ENCODE assay signal across 8 mouse cellular contexts in the genomic region with DNA sequence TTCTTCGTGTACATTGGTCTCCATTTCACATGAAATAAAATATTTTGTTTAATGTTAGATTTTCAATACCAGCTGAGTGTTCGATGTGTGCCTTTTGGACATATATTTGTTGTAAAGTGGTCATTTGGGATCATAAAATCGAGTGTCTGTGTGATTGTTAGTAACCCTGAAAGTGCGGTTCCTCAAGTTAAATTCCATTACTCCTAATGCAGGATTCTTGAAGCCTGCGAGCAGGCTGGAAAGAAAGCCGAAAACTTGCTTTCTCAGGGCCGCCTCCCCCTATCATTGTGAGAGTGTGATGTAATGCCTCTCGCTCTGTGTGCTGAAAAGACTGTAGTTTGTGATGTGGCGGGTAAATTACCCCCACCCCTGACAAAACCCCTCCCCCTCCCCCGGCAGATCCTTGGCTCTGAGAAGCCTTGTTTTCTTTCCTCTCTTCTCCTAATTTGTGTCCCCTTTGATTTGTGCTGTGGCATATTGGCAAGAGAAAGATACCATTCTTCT.
A peak's percentile ranks its signal among the peaks of the same experiment; 100 is the strongest.
DNase-seq lines count a peak whose midpoint lies in the region; ATAC-seq and TF ChIP-seq lines count a peak whose summit lies in the region.

No protein-coding gene starts in this region.

- ATAC-seq in frontal cortex, adult (ENCODE audit: low TSS enrichment) = peak; percentile 58; the same call in 1 of the 2 replicates
- no peak for ATAC-seq in intestine, postnatal 0 days
- peak; percentile 59 for ATAC-seq in liver, embryonic 13.5 days (ENCODE audit: low read depth)
- ATAC-seq in neural tube, embryonic 12.5 days (ENCODE audit: low FRiP score, low read depth) = peak; percentile 61; the same call in 1 of the 2 replicates

- peak overlapping the region; percentile 52 for H3K4me3 ChIP-seq in intestine, postnatal 0 days (ENCODE audit: low read depth, low read length)
- H3K4me3 ChIP-seq in liver, embryonic 13.5 days (replicated peaks) = peak overlapping the region; percentile 74
- H3K4me3 ChIP-seq in neural tube, embryonic 12.5 days = peak overlapping the region; percentile 54

- H3K9me3 ChIP-seq in intestine, postnatal 0 days (ENCODE audit: control insufficient read depth) = no peaks in the 10 kb centered on the region
- no peaks in the 10 kb centered on the region for H3K9me3 ChIP-seq in liver, embryonic 13.5 days (replicated peaks)
- no peaks in the 10 kb centered on the region for H3K9me3 ChIP-seq in neural tube, embryonic 12.5 days

- H3K4me1 ChIP-seq in intestine, postnatal 0 days (replicated peaks; ENCODE audit: control insufficient read depth, insufficient read depth, low read length) = peaks cover 5% of the 10 kb centered on the region; the same call in 1 of the 2 replicates
- peaks cover 50% of the 10 kb centered on the region for H3K4me1 ChIP-seq in liver, embryonic 13.5 days (replicated peaks)
- H3K4me1 ChIP-seq in neural tube, embryonic 12.5 days = peaks cover 27% of the 10 kb centered on the region

- H3K9ac ChIP-seq in intestine, postnatal 0 days (ENCODE audit: low read depth, low read length) = peak overlapping the region; percentile 4; the same call in 1 of the 2 replicates
- H3K9ac ChIP-seq in liver, embryonic 13.5 days = peak overlapping the region; percentile 87
- H3K9ac ChIP-seq in neural tube, embryonic 12.5 days = peak overlapping the region; percentile 75

- H3K27ac ChIP-seq in intestine, postnatal 0 days (ENCODE audit: low read depth, low read length) = no peak overlapping the region
- H3K27ac ChIP-seq in liver, embryonic 13.5 days = peak overlapping the region; percentile 95
- H3K27ac ChIP-seq in neural tube, embryonic 12.5 days = no peak overlapping the region

- H3K4me2 ChIP-seq in intestine, postnatal 0 days (replicated peaks; ENCODE audit: low read depth) = peak overlapping the region; percentile 64
- peak overlapping the region; percentile 79 for H3K4me2 ChIP-seq in liver, embryonic 13.5 days
- peak overlapping the region; percentile 69 for H3K4me2 ChIP-seq in neural tube, embryonic 12.5 days (replicated peaks)

- H3K36me3 ChIP-seq in intestine, postnatal 0 days (ENCODE audit: control insufficient read depth, insufficient read depth) = no peaks in the 10 kb centered on the region
- H3K36me3 ChIP-seq in liver, embryonic 13.5 days = no peaks in the 10 kb centered on the region
- no peaks in the 10 kb centered on the region for H3K36me3 ChIP-seq in neural tube, embryonic 12.5 days

- WGBS in intestine, postnatal 0 days = 0% methylated on average over 10 of the region's 10 CpGs
- 1% methylated on average over 10 of the region's 10 CpGs for WGBS in liver, embryonic 13.5 days (ENCODE audit: insufficient replicate concordance)
- WGBS in neural tube, embryonic 12.5 days = under 1% methylated on average over 10 of the region's 10 CpGs

- H3K27me3 ChIP-seq in intestine, postnatal 0 days (replicated peaks; ENCODE audit: control insufficient read depth, insufficient read depth, low read length) = no peaks in the 10 kb centered on the region
- H3K27me3 ChIP-seq in liver, embryonic 13.5 days = no peaks in the 10 kb centered on the region
- H3K27me3 ChIP-seq in neural tube, embryonic 12.5 days (replicated peaks) = no peaks in the 10 kb centered on the region

- no peak for TF ChIP-seq CTCF in intestine, postnatal 0 days (IDR thresholded peaks at IDR 0.05; ENCODE audit: low read depth)

- DNase-seq in ovary, postnatal 36 days (ENCODE audit: low spot score) = peak; percentile 24
- no peak for DNase-seq in ovary, postnatal 14 days (ENCODE audit: low spot score)
- peak; percentile 34 for DNase-seq in cerebellum, adult 8-10 months
- peak; percentile 65 for DNase-seq in liver, embryonic 13.5 days
- DNase-seq in yolk sac, embryonic 10.5 days (ENCODE audit: low spot score) = peak; percentile 62

Comparison
In these comparisons a context has a peak if more than half of its experiments do, and no peak if none do; other contexts are left out.
1. H3K9ac ChIP-seq: peak in every context shown above with its lines; median percentile 87 in liver, embryonic 13.5 days; 75 in neural tube, embryonic 12.5 days; 4 in intestine, postnatal 0 days.